Mouse (Mus musculus): ENCODE measurements around the gene Arhgap15.

DNA sequence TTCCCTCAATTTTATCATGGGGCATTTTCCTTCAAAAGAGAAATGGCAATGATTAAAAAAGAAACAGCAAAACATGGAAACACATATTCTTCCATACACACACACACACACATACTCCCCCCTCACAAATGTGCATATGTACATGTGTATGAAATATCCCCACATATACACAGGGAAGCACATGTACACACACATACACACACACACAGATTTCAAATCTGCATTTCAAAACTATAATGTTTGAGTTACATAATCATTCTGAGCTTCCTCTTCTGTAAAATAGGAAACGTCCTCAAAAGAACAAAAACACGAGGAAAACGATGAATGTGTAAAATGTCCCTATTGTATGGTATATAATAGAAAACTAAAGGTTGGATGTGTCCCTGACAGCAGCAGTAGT, 13.1 kb downstream of the Arhgap15 start:
- TF ChIP-seq POLR2A (IDR thresholded peaks at IDR 0.05; ENCODE audit: low read depth, low read length), result no peak
- TF ChIP-seq CTCF (IDR thresholded peaks at IDR 0.05; ENCODE audit: extremely low read depth, insufficient read length, insufficient replicate concordance, low read depth, low read length), result no peak

All from small intestine, adult 2 months (tissue).